Mouse (Mus musculus) frontal cortex, postnatal 25 days (tissue): ENCODE results near the gene Cutal.
"Not testable (repeated sequence)": the region's sequence is repeated elsewhere in the genome, so short reads cannot be mapped to it uniquely, and the experiment has no call there.

Source experiments
- DNase-seq, 2 experiments: peaks; one replicate each; pipeline ENCODE4 v3.0.0; 2022; ENCODE audit warnings: low spot score in 2 of 2

Cutal gene

GRCm38 (mm10) chr2:34874271-34874670, at the start of gene Cutal:
Cutal (plus strand) TSS chr2:34874396.
- DNase-seq = no peak

- peak; percentile 79 to 88 for DNase-seq
Measured at GRCm38 (mm10) chr2:34825827-34826459, 48.3 kb upstream of the Cutal start, which contains the start of gene Fbxw2. Fbxw2 (minus strand) TSS chr2:34826311.

GRCm38 (mm10) chr2:34826460-34827231, 47.5 kb upstream of the Cutal start:
- DNase-seq = no peak

GRCm38 (mm10) chr2:34827591-34827990, 46.6 kb upstream of the Cutal start:
- no peak for DNase-seq

- no peak for DNase-seq
Measured at GRCm38 (mm10) chr2:34828026-34828425, 46.2 kb upstream of the Cutal start.

- DNase-seq = not testable (repeated sequence)
Measured at GRCm38 (mm10) chr2:34830066-34830465, 44.1 kb upstream of the Cutal start.

GRCm38 (mm10) chr2:34832766-34833457, 41.3 kb upstream of the Cutal start, which contains the start of gene Gm34653:
Gm34653 (plus strand) TSS chr2:34833007.
- not testable (repeated sequence) for DNase-seq

- DNase-seq = no peak
Measured at GRCm38 (mm10) chr2:34833624-34834023, 40.6 kb upstream of the Cutal start.

GRCm38 (mm10) chr2:34835669-34836068, 38.5 kb upstream of the Cutal start:
- no peak for DNase-seq

- DNase-seq = not testable (repeated sequence)
Measured at GRCm38 (mm10) chr2:34840143-34840542, 34.1 kb upstream of the Cutal start.

- DNase-seq = peak; percentile 21 to 25
Measured at GRCm38 (mm10) chr2:34841706-34842105, 32.5 kb upstream of the Cutal start.

GRCm38 (mm10) chr2:34843211-34843939, 30.8 kb upstream of the Cutal start:
- DNase-seq = no peak

GRCm38 (mm10) chr2:34847702-34848101, 26.5 kb upstream of the Cutal start:
- no peak for DNase-seq

- no peak for DNase-seq
Measured at GRCm38 (mm10) chr2:34855265-34855664, 18.9 kb upstream of the Cutal start.

GRCm38 (mm10) chr2:34857728-34858127, 16.5 kb upstream of the Cutal start:
- no peak for DNase-seq

GRCm38 (mm10) chr2:34869680-34870079, 4.5 kb upstream of the Cutal start:
- DNase-seq = no peak

GRCm38 (mm10) chr2:34870520-34871474, 3.4 kb upstream of the Cutal start:
- peak; percentile 81 to 87 for DNase-seq

GRCm38 (mm10) chr2:34874816-34875345, 685 bp downstream of the Cutal start, which contains the start of gene Psmd5:
Psmd5 (minus strand) TSS chr2:34874968.
- DNase-seq = no peak

GRCm38 (mm10) chr2:34880054-34880453, 5.9 kb downstream of the Cutal start:
- no peak for DNase-seq

GRCm38 (mm10) chr2:34882757-34883156, 8.6 kb downstream of the Cutal start:
- no peak for DNase-seq
